Mouse (Mus musculus): ENCODE measurements around the gene Gprin3.
"Not testable (repeated sequence)": the region's sequence is repeated elsewhere in the genome, so short reads cannot be mapped to it uniquely, and the experiment has no call there.

Gene Gprin3

GRCm38 (mm10) chr6:59341146-59341545, 84.9 kb downstream of the Gprin3 start:
- DNase-seq, result no peak

DNA sequence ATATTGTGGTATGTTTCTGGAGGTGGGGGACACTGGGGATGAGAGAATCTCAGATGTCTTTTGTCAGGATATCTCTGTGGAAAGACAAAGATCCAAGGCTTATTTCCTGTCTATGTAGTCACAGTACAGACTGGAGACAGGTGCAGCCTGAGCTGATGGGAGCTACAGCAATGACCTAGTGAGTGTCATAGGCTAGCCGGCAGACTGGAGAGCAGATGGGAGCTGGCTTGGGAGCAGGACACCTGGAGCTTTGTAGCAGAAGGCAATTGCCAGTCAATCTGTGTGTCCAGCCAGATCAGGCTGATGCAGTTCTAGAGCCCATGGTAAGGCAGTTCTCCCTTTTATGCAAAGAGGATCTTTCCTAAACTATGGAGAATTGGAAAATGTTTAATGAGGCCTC, 97.8 kb downstream of the Gprin3 start:
- DNase-seq, result peak; percentile 98

DNA sequence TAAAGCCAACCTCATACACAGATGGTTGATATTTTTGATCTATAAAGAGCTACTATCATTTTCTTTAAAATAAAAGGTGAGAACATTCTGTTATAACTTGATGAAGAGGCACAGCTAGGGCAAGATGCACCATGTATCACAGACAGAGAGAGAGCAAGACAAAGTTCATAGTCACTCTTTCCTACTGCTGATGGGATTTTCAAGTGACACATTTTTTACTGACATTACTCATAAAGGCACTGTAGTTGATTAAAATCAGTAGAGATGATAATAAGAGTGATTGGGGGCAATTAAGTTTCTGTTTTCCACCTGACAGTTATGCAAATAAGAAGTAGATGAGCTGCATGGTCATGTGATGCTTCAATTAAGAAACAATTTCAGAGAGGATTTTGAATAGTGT, 110.2 kb downstream of the Gprin3 start:
- no peak for DNase-seq

DNA sequence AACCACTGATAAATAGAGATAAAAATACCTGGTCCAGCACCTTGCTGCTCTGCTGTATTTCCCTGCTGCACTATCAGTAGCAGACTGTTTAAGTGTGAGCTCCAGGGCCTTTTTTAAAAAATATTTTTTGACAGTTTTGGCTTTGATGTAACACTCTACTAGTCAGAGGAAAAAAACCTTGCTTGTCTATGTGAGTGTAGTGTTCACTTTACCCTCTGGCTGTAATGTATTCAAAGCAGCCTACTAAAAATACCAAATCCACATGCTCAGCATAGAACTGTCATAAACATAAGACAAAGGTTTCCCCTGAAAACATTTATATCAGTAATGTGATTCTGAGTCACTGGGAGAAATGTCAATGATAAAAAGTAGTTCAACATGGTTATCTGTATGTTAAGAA, 111.0 kb downstream of the Gprin3 start:
- no peak for DNase-seq

GRCm38 (mm10) chr6:59313162-59313561, 112.9 kb downstream of the Gprin3 start:
- no peak for DNase-seq

DNA sequence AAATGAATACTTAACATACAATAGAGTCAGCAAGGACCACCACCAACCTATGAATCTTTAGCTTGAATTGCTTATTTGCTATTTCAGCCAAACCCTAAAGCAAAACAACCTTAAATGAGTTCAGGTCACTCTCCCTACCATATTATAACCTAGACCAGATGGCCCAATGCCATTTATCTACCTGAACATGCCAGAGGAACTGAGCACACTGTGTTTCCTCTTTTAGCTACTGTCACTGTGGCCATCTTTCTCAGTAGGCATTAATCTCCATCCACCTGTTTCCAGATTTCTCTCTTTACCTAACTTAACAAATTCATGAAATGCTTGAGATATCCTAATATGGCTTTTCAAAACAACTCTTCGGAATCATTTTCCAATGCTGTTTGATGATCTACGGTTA, 114.9 kb downstream of the Gprin3 start:
- no peak for DNase-seq

DNA sequence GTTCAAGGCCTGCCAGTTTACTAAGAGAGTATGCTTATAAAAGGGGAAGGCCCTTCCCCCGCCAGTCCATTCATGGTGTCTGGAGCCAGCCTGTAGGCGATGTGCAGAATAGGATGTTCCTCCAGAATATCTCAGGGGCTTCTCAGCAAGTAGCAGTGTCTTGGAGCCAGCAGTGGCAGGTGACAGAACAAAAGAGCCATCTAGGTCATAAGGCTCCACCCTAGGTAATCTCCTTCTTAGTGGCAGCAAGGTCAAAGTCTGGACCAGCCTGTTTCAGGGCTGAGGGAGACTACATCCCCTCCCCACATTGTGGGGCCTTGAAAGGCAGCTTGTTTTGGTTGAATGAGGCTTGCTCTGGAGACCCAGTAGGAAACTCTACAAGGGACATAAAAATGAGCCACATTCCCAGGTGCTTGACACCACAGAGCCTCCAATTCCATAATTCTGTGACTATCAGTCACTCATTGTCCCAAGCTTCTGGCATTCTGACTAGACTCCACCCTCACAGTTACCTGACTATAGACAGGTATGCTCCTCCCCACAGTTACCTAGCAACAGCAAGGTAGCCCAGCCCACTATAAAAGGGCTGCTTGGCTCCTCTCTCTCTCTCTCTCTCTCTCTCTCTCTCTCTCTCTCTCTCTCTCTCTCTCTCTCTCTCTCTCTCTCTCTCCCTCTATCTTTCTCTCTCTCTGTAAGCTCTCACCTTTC, 121.7 kb downstream of the Gprin3 start:
- not testable (repeated sequence) for DNase-seq

GRCm38 (mm10) chr6:59303031-59303430, 123.1 kb downstream of the Gprin3 start:
- peak; percentile 63 for DNase-seq

Data from cerebellum, adult 9-11 months (tissue).